Mouse (Mus musculus) kidney, postnatal 0 days (tissue): ENCODE measurements around the gene Whamm. TPM values are rescaled to one million over a fixed set of nuclear protein-coding genes. Genes with fewer than 3 reads are reported as not detected.

Experiments used
- ATAC-seq: fragments of 200-750 bp; cut with Nextera tagmentation; replicated peaks from 2 replicates; pipeline ENCODE4 v1.8.0; 2017; ENCODE audit warnings: low read depth, moderate number of reproducible peaks, moderate TSS enrichment, moderate library complexity; ENCODE audit not compliant: low FRiP score
- DNase-seq: peaks from one replicate; pipeline ENCODE4 v3.0.0-alpha.2; 2016; ENCODE audit warnings: low spot score
- H3K27ac ChIP-seq: fragments of 300-500 bp; sonication (generic); 2 replicates; pipeline ENCODE4 v1.5.1; 2014; ENCODE audit warnings: mild to moderate bottlenecking
- H3K27me3 ChIP-seq: fragments of 300-500 bp; sonication (generic); 2 replicates; pipeline ENCODE4 v1.6.1; 2014; ENCODE audit warnings: low read length, mixed read lengths; ENCODE audit not compliant: insufficient read depth
- H3K36me3 ChIP-seq: fragments of 300-500 bp; sonication (generic); 2 replicates; pipeline ENCODE4 v1.6.1; 2014; ENCODE audit warnings: low read length, mixed read lengths; ENCODE audit not compliant: insufficient read depth
- H3K4me1 ChIP-seq: fragments of 300-500 bp; sonication (generic); replicated peaks from 2 replicates; pipeline ENCODE4 v1.6.1; 2014; ENCODE audit warnings: antibody characterized with exemption, low read length, mixed read lengths; ENCODE audit not compliant: insufficient read depth
- H3K4me2 ChIP-seq: fragments of 300-500 bp; sonication (generic); 2 replicates; pipeline ENCODE4 v1.6.1; 2014; ENCODE audit warnings: mild to moderate bottlenecking, low read length, moderate library complexity, mixed read lengths
- H3K4me3 ChIP-seq: fragments of 300-500 bp; sonication (generic); replicated peaks from 2 replicates; pipeline ENCODE4 v1.5.1; 2014; ENCODE audit warnings: low read depth, low read length
- H3K9ac ChIP-seq: fragments of 300-500 bp; sonication (generic); 2 replicates; pipeline ENCODE4 v1.6.1; 2014; ENCODE audit warnings: low read depth, low read length
- H3K9me3 ChIP-seq: fragments of 300-500 bp; sonication (generic); replicated peaks from 2 replicates; pipeline ENCODE4 v1.6.1; 2016; ENCODE audit warnings: low read length, inconsistent platforms, mixed read lengths
- CTCF ChIP-seq: IDR thresholded peaks from 2 replicates; pipeline ENCODE4 v1.5.1; 2016; ENCODE audit warnings: antibody characterized with exemption, low read depth, mild to moderate bottlenecking, moderate library complexity
- WGBS: fragments of 180-500 bp; shearing (Covaris S2); extraction: QIAGEN DNeasy Blood & Tissue Kit; methylation state at CpG from one replicate; pipeline ENCODE4 v1.1.7; 2014; 5-methylcytosine and 5-hydroxymethylcytosine counted together
- polyA plus RNA-seq: library from polyadenylated mRNA; unstranded; fragments of >200 nt; fragmentation: Nextera tagmentation; extraction: Ambion mirVana; gene quantifications from 2 replicates; pipeline ENCODE4 v1.2.1, GENCODE M21; 2015

Gene Whamm
- polyA plus RNA-seq, 1 experiment from 2014 or later, result 5.7 TPM

GRCm38 (mm10) chr7:81569851-81570250 lies 1.2 kb upstream of the Whamm start:
- DNase-seq, result no peak
- no peaks in the 10 kb centered on the region for H3K9me3 ChIP-seq
- H3K27me3 ChIP-seq, result no peaks in the 10 kb centered on the region
- no peak for TF ChIP-seq CTCF
- no peak overlapping the region for H3K27ac ChIP-seq
- no peaks in the 10 kb centered on the region for H3K36me3 ChIP-seq
- H3K4me1 ChIP-seq, result 0 out of 2 replicates have a peak, but pooled peaks cover 5% of the 10 kb centered on the region
- no peak overlapping the region for H3K4me2 ChIP-seq
- H3K9ac ChIP-seq, result no peak overlapping the region
- no peak for ATAC-seq
- 97% methylated on average over 1 of the region's 1 CpGs for WGBS
- no peak overlapping the region for H3K4me3 ChIP-seq

- Histone ChIP-seq H3K9me3 (no peaks in the 10 kb centered on the region), H3K4me3 (no peak overlapping the region), H3K4me2 (no peak overlapping the region), H3K9ac (no peak overlapping the region), H3K36me3 (0 out of 2 replicates have a peak, but pooled peaks cover 4% of the 10 kb centered on the region), H3K27ac (no peak overlapping the region), H3K27me3 (no peaks in the 10 kb centered on the region), H3K4me1 (0 out of 2 replicates have a peak, but pooled peaks cover 5% of the 10 kb centered on the region)
- no peak for ATAC-seq
- no peak for DNase-seq
- no peak for TF ChIP-seq CTCF
- 86% methylated on average over 3 of the region's 3 CpGs for WGBS
These were observed 795 bp upstream of the Whamm start for GRCm38 (mm10) chr7:81570271-81570670.

- no peak for DNase-seq
- H3K36me3 ChIP-seq, result 0 out of 2 replicates have a peak, but pooled peaks cover 4% of the 10 kb centered on the region
- 4% methylated on average over 5 of the region's 5 CpGs for WGBS
- peak overlapping the region; percentile 90 for H3K4me3 ChIP-seq
- TF ChIP-seq CTCF, result peak; percentile 48
- H3K9me3 ChIP-seq, result no peaks in the 10 kb centered on the region
- H3K27me3 ChIP-seq, result no peaks in the 10 kb centered on the region
- peak overlapping the region; percentile 69 for H3K4me2 ChIP-seq
- ATAC-seq, result no peak
- 0 out of 2 replicates have a peak, but pooled peaks cover 5% of the 10 kb centered on the region for H3K4me1 ChIP-seq
- H3K27ac ChIP-seq, result no peak overlapping the region
- no peak overlapping the region for H3K9ac ChIP-seq
These were observed 336 bp upstream of the Whamm start for GRCm38 (mm10) chr7:81570752-81571107.

- H3K9ac ChIP-seq, result peak overlapping the region; percentile 87
- peak overlapping the region; percentile 95 for H3K27ac ChIP-seq
- no peaks in the 10 kb centered on the region for H3K27me3 ChIP-seq
- H3K9me3 ChIP-seq, result no peaks in the 10 kb centered on the region
- H3K4me2 ChIP-seq, result peak overlapping the region; percentile 69
- 0 out of 2 replicates have a peak, but pooled peaks cover 5% of the 10 kb centered on the region for H3K4me1 ChIP-seq
- 14% methylated on average over 15 of the region's 15 CpGs for WGBS
- ATAC-seq (no peak), DNase-seq (peak; percentile 37)
- H3K36me3 ChIP-seq, result peaks cover 7% of the 10 kb centered on the region; the same call in 1 of the 2 replicates
- H3K4me3 ChIP-seq, result peak overlapping the region; percentile 90
- no peak for TF ChIP-seq CTCF
These were observed 925 bp downstream of the Whamm start for GRCm38 (mm10) chr7:81571941-81572441.

GRCm38 (mm10) chr7:81572610-81573268 lies 1.7 kb downstream of the Whamm start:
- no peaks in the 10 kb centered on the region for H3K27me3 ChIP-seq
- peaks cover 7% of the 10 kb centered on the region; the same call in 1 of the 2 replicates for H3K36me3 ChIP-seq
- 43% methylated on average over 6 of the region's 6 CpGs for WGBS
- ATAC-seq (no peak), DNase-seq (peak; percentile 33)
- H3K4me3 ChIP-seq, result peak overlapping the region; percentile 90
- H3K9me3 ChIP-seq, result no peaks in the 10 kb centered on the region
- H3K9ac ChIP-seq, result no peak overlapping the region
- 0 out of 2 replicates have a peak, but pooled peaks cover 5% of the 10 kb centered on the region for H3K4me1 ChIP-seq
- TF ChIP-seq CTCF, result no peak
- H3K27ac ChIP-seq, result no peak overlapping the region
- peak overlapping the region; percentile 69 for H3K4me2 ChIP-seq

- no peak for TF ChIP-seq CTCF
These were observed 2.3 kb downstream of the Whamm start for GRCm38 (mm10) chr7:81573397-81573796.

More at GRCm38 (mm10) chr7:81573397-81573796, 2.3 kb downstream of the Whamm start:
- H3K27ac ChIP-seq, result no peak overlapping the region
- 79% methylated on average over 6 of the region's 6 CpGs for WGBS
- no peak overlapping the region for H3K4me3 ChIP-seq
- ATAC-seq (no peak), DNase-seq (no peak)
- H3K27me3 ChIP-seq, result no peaks in the 10 kb centered on the region
- no peak overlapping the region for H3K4me2 ChIP-seq
- no peaks in the 10 kb centered on the region for H3K9me3 ChIP-seq
- 0 out of 2 replicates have a peak, but pooled peaks cover 5% of the 10 kb centered on the region for H3K4me1 ChIP-seq
- no peak overlapping the region for H3K9ac ChIP-seq
- peaks cover 12% of the 10 kb centered on the region; the same call in 1 of the 2 replicates for H3K36me3 ChIP-seq
